Mouse (Mus musculus): Measurements from ENCODE around the gene Ahctf1.

GRCm38 (mm10) chr1:179805751-179806150 lies 2.3 kb upstream of the Ahctf1 start:
- TF ChIP-seq CTCF (IDR thresholded peaks at IDR 0.05; ENCODE audit: control insufficient read depth, insufficient read depth, insufficient replicate concordance, low read depth, low read length): no peak
- no peak for TF ChIP-seq POLR2A (IDR thresholded peaks at IDR 0.05; ENCODE audit: control insufficient read depth, low read depth, low read length)
